Mouse (Mus musculus) monocyte, adult 5-6 weeks (primary cell): ENCODE data around the gene Nlrp6. TPM values are rescaled to one million over a fixed set of nuclear protein-coding genes. Genes with fewer than 3 reads are reported as not detected.
A peak's percentile ranks its signal among the peaks of the same experiment; 100 is the strongest.
"Not testable (repeated sequence)": the region's sequence is repeated elsewhere in the genome, so short reads cannot be mapped to it uniquely, and the experiment has no call there.

Source experiments
- ATAC-seq: fragments of 153-309, 156-312 bp; replicated peaks from 2 replicates; pipeline ENCODE4 v1.8.0; 2017; ENCODE audit warnings: mild to moderate bottlenecking; ENCODE audit not compliant: low TSS enrichment, insufficient number of reproducible peaks, severe bottlenecking, poor library complexity, low FRiP score
- total RNA-seq: library from RNA; stranded (forward); fragments of 200-1000, 200-491, 200-594 nt; gene quantifications from 3 replicates; pipeline ENCODE4 v1.2.3, GENCODE M21; 2017

The Nlrp6 gene
- total RNA-seq, result 0.10 TPM in 1 of 3 replicates, not detected in the others

DNA sequence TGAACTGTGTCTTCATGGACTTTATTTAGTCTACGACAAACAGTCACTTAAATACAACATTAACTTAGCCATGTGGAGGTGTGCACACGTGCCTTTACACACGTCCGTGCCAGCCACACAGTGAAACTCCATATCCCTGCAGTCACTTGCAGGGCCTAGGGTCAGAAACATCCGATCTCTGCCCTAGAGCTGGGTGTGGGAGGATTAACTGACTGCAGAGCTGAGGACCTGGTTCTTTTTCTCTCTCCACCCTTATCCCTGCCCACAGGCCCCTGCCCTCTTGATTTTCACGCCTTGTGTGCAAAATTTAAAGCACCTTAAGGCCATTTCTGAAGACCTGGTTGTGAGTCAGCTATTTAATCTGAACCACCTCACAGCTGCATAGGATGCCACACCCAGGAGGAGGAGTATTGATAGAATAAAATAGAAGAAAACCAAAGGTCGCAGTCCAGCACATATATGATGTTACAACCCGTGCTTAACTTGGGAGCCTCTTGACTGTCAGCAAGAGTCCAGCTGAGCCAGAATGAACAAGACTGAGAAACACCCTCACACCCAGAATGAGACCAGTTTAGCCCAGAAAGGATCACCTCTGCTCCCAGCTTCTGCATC lies at the start of gene Nlrp6:
Gene Nlrp6 (plus strand): TSS at position 485 of the 612 bp plus-strand sequence.
- no peak for ATAC-seq

DNA sequence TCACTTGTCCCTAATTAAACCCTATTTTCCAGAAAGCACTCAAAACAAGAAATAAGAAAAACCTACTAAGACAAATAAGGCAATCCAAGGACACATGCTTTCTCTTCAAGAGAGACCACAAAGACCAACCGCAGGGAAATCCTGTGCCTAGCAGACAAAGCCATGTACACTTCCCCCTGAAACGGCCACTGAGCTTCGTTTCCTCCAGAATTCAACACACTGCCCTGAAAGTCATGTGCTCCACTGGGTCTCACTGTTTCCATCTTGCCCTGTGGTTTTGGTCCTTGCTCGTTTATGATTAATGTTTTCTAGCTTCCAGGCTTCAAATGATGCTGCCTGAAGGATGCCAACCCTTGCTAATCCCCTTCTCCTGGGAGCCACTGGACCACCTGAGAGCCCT lies 46.5 kb upstream of the Nlrp6 start:
- no peak for ATAC-seq

DNA sequence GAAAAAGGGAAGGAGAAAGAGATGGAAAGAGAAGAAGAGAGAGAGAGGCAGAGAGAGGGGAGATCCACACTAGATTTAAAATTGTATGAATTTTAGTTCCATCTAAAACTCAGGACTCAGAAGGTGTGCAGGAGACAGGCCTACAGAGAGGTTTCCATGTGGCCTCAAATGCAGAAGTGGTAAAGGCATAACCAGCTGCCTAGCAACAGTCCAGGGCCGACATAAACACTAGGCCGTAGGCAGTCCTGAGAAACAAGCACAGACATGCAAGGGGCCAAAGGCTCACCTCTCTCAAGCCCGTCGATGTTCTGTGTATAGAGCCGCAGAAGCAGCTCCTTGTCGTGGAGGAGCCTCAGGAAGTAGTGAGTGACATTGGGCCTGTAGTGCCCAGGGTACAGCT lies 43.3 kb upstream of the Nlrp6 start:
- ATAC-seq, result peak; percentile 58; the same call in 1 of the 2 replicates

DNA sequence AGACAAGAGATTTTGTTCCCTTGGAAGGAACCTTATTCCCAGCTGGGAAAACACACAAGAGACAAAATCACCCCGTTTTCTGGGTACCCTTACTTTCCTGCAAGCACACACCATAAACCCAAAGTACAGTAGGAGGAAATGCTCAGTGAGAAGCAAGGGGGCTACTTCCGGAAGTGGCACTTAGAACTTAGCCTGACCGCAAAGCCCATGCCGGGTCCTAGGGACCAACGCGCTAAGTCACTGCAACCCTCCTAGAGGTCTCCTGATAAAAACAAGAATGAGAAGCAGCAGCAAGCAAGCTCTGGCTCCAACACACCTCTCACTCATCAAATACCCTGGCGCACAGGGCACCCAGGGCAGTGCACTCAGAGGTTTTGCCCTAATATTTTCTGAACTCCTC lies 41.3 kb upstream of the Nlrp6 start:
- ATAC-seq, result no peak

DNA sequence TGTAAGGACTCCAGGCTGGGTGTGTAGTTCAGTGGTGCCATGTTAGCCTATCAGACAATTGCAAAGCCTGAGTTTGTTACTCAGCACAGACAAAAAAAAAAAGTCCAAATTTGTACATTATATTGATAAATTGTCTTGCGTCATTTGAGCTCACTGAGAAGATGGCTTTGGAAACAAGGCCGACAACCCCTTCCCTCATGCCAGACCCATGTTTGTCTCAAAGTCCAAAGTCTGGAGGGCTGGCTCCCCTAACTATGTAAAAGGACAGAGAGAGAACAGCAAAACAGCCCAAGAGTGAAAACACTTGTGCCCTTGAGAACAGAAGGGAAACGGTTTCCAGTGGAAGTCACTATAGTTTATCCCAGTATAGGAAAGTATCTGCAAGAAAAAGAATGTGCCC lies 40.3 kb upstream of the Nlrp6 start:
- no peak for ATAC-seq

DNA sequence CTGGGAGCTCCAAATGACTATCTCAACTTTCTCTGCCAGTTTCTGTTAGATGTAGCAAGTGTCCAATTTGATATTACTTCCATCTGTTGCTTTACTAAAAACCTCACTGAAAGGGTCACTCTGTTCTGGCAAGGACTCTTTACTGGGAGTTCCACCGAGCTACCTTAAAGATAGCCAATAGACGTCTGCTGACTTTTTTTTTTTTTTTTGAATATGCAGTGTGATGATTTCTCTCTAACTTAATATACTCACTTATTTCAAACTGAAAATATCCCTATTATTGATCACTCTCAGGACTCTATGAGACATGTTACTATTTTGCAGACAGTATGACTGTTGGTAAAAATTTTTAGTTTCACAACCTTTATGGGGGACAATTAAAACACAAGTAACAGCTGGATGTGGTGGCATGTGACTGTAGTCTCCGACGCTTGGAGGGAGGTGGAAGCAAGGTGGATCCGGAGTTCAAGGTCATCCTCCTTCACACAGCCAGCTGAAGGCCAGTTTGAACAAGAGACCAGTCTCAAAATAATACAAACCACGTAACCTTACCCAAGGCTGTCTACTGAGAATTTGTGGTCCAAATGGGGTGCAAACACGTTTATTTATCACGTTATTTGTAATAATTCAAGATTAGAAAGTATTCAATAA lies 39.7 kb upstream of the Nlrp6 start:
- no peak for ATAC-seq

DNA sequence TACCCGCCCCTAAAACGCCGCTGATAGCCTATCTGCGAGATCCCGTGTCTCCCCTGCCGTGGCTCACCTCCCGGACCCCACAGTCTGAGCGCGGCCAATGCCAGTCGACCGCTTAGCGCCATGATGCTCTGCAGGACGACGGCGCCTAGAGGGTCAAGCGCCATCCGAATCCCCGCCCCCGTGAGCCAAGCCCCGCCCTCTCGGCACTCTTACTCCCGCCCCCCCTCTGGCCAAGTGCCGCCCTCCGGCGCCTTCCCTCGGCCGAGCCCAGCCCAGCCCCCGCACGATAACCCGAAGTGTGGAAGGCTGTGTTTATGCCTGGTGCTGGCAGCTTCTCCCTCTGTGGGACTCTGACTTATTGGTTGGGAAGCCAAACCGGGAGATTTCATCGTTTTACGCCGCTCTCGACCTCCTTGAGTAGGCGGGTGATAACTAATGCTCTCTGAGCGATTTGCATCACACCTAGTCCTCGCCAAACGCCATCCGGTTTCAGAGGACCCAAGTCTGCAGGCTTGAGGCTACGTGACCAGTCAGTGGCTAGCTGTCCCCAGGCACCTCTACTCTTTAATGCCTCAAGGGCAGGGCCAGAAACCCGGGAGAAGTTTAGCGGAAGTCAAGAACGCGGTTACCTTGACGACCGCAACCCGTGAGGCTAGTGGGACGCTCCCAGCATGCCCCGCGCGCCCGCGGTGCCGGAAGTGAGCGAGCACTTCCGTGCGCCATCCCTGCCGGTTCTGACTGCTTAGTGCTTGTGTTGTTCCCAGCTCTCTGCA lies 38.8 kb upstream of the Nlrp6 start, which contains the start of the genes Psmd13 and Sirt3:
Gene Psmd13 (plus strand): TSS at position 273 of the 773 bp plus-strand sequence.
Gene Sirt3 (minus strand): TSS at position 614 of the 773 bp plus-strand sequence.
- peak; percentile 87 for ATAC-seq

DNA sequence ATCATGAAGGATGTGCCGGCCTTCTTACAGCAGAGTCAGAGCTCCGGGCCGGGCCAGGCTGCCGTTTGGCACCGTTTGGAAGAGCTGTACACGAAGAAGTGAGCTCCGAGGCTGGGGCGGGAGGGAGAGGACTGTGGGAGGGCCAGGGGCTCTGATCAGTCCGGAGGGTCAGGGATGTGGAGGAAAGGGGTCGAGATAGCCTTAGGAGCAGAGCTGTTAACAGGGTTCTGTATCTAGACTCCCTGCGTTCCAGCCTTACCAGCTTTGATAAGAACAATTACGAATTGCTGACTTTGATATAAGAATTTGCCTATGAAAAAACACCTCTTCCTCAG lies 38.3 kb upstream of the Nlrp6 start:
- ATAC-seq, result no peak

DNA sequence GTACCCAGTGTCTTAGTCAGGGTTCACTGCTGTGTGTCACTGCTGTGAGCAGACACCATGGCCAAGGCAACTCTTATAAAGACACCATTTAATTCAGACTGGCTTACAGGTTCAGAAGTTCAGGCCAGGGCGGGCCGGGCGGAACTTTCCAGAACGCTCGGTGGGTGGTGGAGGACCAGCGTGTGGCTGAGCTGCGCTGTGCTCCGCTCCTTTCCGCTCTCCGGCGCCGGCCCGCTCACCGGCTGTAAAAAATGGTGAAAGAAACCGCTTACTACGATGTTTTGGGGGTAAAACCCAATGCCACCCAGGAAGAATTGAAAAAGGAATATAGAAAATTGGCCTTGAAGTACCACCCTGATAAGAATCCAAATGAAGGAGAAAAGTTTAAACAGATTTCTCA lies 30.1 kb upstream of the Nlrp6 start:
- not testable (repeated sequence) for ATAC-seq

DNA sequence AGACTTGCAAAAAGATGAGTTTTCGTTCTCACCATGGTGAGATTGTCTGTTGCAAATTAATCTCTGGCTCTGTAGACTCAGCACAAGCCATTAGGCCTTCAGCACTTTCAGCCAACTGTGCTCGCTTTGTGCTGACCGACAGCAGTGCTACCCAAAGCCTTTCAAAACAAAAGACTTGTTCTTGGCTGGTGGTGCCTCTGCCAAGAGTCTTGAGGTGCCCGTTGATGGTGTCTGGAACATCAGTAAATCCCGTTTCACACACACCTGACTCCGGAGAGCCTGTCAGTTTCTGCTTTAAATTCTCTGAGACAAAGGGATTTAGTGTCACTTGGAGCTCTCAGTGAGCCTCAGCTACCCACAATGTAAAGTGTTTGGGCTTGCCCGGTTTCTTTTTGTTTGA lies 26.7 kb upstream of the Nlrp6 start:
- no peak for ATAC-seq

DNA sequence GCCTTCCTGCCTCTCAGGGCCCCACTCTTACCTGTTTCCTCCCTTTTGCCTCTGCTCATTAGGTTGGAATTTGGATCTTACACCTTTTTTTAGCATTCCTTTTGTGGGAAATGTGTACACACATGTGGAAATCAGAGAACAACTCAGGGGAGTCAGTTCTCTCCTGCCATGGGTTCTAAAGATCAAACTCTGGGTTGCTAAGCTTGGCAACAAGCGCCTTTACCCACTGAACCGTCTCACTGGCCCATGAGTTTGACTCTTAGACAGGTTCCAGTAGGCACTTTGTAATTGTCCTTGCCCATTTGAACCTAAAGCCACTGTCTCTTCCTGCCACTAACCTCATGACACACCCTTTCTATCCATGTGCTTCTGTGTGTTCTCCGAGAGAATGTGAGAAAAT lies 26.1 kb upstream of the Nlrp6 start:
- ATAC-seq, result no peak

DNA sequence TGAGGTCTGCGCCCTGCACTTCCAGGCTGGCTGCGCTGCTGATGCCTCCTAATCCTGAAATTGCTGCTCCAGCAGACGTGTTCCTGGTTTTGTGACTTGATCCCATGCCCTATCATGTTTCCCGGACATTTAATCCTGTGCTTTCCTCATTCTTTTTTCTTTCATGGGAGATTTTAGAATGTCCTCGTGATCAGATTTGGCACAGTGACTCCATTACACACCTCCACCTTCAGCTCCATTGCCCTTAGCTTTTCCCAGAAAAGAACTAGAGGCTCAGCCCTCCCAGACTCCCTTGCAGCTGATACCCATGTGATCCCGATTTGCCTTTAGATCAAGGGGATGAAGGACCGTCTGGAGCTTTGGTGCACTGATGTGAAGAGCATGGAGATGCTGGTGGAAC lies 22.8 kb upstream of the Nlrp6 start:
- no peak for ATAC-seq

DNA sequence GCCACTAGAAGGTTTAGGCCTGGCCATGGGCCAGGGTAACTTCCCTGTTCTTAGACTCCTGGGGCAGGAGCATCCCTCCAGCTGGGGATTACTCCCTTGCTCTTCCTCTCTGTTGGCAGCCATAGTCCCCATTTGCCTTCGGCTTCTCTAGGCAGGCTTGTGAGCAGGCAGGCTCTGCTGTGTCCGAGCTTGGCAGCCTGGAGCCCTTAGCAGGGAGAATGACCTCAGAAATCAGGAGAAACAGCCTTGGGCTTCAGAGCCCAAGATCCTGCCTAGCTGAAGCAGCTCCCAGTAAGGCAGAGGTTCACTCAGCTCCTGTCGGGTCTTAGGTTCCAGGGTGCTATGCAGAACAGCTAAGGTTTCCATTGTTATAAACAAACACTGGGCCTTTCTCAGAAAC lies 21.6 kb upstream of the Nlrp6 start:
- ATAC-seq, result no peak

DNA sequence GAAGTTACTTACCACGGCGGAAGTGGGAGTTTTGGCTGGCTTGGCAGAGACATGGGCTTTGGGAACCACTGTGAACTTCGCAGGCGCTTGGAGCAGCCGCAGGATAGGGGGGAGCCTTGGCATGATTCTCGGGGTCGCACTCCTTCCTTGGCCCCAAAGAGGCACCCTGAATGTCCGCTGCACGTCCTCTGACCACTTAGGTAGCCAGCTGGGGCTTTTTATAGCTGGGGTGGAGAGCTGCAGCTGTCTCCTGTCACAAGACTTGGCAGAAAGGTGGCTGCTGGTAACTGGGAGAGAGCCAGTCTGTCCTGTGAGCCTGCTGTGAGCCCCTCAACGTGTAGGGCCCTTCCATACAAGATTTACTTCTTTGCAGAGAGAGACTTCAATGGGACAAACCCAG lies 20.5 kb upstream of the Nlrp6 start, which contains the start of gene Cox8b:
Gene Cox8b (minus strand): TSS at position 227 of the 400 bp plus-strand sequence.
- no peak for ATAC-seq

DNA sequence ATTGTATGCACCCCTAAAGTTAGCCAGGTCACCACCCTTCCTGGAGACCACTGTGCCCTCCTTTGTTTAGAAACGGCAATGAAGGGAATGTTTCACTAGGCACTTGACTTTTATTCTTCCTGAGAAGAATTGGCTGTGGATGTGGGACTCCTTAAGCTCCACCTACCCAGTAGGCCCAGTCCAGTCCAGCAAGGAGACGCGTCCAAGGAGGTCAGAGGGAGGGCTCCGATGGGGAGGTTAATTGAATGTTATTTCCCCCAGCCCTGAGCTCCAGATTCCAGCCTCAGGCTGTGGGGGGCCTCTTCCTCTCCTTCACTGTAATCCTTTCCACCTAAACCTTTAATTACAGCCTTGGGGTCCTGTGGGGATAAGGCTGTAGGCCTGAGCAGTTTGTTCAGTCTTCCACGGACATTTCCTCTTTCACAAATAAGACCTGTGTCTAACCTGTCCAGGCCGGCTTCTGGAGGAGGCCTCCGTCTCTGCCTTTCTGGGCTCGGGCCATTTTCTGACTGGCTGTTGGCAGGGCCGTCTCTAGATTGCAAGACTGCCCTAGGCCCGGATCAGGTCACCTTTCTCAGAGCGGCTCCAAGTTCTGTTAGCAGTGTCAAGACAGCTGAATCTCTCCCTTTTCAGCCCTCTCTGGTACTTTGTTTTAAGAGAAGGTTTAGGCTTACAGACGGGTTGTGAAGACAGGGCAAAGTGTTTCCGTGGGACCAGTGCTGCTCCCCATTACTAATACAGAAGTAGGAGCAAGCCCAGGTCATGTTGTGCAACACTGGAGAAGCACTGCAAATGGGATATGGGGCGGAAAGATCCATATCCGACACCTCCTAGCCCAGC lies 18.4 kb upstream of the Nlrp6 start:
- ATAC-seq, result no peak

DNA sequence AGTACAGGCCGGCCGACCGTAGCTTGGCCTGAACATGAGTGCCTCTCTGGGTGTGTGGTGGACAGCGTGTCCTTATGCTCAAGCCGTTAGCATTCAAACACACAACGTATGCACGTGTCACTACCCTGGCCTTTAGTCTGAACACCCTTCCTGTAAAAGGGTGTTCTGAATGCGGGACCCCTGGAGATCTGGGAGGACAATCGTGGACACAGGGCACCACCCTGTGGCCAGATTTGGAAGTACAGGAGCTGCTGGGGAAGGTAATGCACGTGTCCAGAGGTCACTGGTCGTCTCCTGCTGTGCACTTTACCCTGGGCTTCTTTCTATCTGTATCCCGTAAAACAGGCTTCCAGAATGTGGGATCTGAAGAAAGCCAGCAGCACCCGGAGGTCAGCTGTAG lies 17.5 kb upstream of the Nlrp6 start:
- peak; percentile 63 for ATAC-seq

DNA sequence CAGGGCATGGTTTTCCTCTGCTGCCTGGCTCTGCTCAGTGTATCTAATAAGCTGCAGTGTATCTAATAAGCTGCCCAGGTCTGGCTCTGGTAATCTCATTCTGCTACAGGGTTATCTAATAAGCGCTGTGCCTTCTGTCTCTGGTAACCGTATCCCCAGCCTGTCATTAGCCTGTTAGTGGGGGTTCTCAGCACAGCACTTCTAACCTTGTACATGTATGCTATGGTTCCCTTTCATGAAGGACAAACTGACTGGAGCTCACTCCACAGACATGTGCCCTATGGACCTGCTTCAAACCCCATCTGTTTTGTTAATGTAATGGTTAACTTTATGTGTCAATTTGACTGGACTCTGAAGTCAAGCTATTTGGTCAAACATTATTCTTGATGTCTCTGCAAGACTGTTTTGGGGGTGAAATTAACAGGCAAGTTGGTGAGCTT lies 15.0 kb upstream of the Nlrp6 start:
- no peak for ATAC-seq

DNA sequence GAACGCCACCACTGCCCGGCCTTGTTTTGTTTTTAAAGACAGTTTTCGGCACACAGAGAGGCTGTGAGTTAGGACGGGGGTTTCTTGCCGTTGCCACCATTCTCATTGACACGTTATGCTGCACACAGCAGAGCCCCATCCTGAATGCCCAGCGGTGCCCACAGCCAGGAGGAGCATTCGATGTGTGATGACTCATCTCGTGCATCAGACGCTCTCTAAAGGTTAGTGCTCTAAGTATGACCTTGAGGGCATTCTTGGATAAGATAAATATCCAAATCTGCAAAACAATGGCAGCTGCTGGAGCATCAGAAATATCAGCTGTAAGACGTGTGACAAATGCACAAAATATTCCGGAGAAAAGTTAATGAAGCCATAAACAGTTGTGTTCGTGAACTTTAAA lies 13.6 kb upstream of the Nlrp6 start:
- ATAC-seq, result no peak

DNA sequence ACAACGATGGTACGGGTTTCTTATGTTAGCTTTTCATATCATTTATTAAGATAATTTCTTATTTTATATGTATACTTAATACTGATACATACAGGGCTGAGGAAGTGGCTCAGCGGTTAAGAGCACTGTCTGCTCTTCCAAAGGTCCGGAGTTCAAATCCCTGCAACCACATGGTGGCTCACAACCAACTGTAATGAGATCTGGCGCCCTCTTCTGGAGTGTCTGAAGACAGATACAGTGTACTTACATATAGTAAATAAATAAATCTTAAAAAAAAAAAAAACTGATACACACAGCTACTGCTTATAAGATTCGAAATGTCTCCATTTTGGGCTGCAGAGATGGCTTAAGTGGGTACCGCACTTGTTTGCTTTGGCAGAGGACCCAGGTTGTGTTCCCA lies 13.0 kb upstream of the Nlrp6 start:
- no peak for ATAC-seq
